Mouse (Mus musculus) heart, adult 2 months (tissue): ENCODE data around the gene Supt5.
A peak's percentile ranks its signal among the peaks of the same experiment; 100 is the strongest.

Experiments
- CTCF ChIP-seq: fragments of 200-600 bp; IDR thresholded peaks from 2 replicates; pipeline ENCODE4 v1.8.1; 2022; ENCODE audit warnings: antibody characterized with exemption, mild to moderate bottlenecking, moderate library complexity
- POLR2A ChIP-seq: fragments of 200-500 bp; IDR thresholded peaks from 2 replicates; pipeline ENCODE4 v1.6.1; 2011; ENCODE audit warnings: mild to moderate bottlenecking, low read depth, low read length, control low read depth; ENCODE audit not compliant: insufficient read depth

GRCm38 (mm10) chr7:28372251-28373108 lies 33.9 kb upstream of the Supt5 start, which contains the start of gene Plekhg2:
- TF ChIP-seq CTCF (peak; percentile 82), POLR2A (peak; percentile 70)
